Mouse (Mus musculus) liver, embryonic 14.5 days (tissue): ENCODE measurements around the gene Skap2. TPM values are rescaled to one million over a fixed set of nuclear protein-coding genes. Genes with fewer than 3 reads are reported as not detected.

Experiments used
- ATAC-seq: fragments of 200-750 bp; cut with Nextera tagmentation; 2 replicates; pipeline ENCODE4 v1.8.0; 2017; ENCODE audit warnings: moderate number of reproducible peaks, mild to moderate bottlenecking, moderate library complexity; ENCODE audit not compliant: insufficient read depth
- DNase-seq, 3 experiments: peaks; one replicate each; pipeline ENCODE4 v3.0.0-alpha.2; 2012 to 2013; ENCODE audit warnings: low read depth in 3 of 3, low spot score in 3 of 3
- H3K27ac ChIP-seq: fragments of 300-500 bp; sonication (generic); 2 replicates; pipeline ENCODE4 v1.5.1; 2014; ENCODE audit warnings: moderate library complexity, mild to moderate bottlenecking, control low read depth, inconsistent platforms
- H3K27me3 ChIP-seq: fragments of 300-500 bp; sonication (generic); 2 replicates; pipeline ENCODE4 v1.6.1; 2014; ENCODE audit warnings: mild to moderate bottlenecking, low read length, moderate library complexity; ENCODE audit not compliant: control insufficient read depth, insufficient read depth
- H3K36me3 ChIP-seq: fragments of 300-500 bp; sonication (generic); replicated peaks from 2 replicates; pipeline ENCODE4 v1.6.1; 2014; ENCODE audit warnings: low read depth; ENCODE audit not compliant: control insufficient read depth, insufficient read depth
- H3K4me1 ChIP-seq, 2 experiments: fragments of 200-500 bp in 1 of 2; fragments of 300-500 bp in 1 of 2; sonication (generic) in 1 of 2; replicated peaks; 2 replicates each; pipeline ENCODE4 v1.6.1; 2012 to 2014; ENCODE audit warnings: antibody characterized with exemption in 1 of 2, inconsistent platforms in 1 of 2, low read length in 1 of 2; ENCODE audit not compliant: control insufficient read depth in 2 of 2, insufficient read depth in 2 of 2
- H3K4me2 ChIP-seq: fragments of 300-500 bp; sonication (generic); 2 replicates; pipeline ENCODE4 v1.6.1; 2014; ENCODE audit warnings: low read depth, mild to moderate bottlenecking, control low read depth, moderate library complexity
- H3K4me3 ChIP-seq, 2 experiments: fragments of 200-500 bp in 1 of 2; fragments of 300-500 bp in 1 of 2; sonication (generic) in 1 of 2; 2 replicates each; pipeline ENCODE4 v1.5.1; 2012 to 2014; ENCODE audit warnings: low read depth in 2 of 2, low read length in 2 of 2, mild to moderate bottlenecking in 2 of 2, control low read depth in 1 of 2, inconsistent platforms in 1 of 2, moderate library complexity in 1 of 2; ENCODE audit not compliant: insufficient read depth in 1 of 2
- H3K9ac ChIP-seq: fragments of 300-500 bp; sonication (generic); replicated peaks from 2 replicates; pipeline ENCODE4 v1.6.1; 2014; ENCODE audit warnings: mild to moderate bottlenecking, control low read depth, moderate library complexity
- H3K9me3 ChIP-seq: fragments of 300-500 bp; sonication (generic); 2 replicates; pipeline ENCODE4 v1.6.1; 2016; ENCODE audit warnings: low read length, mixed read lengths; ENCODE audit not compliant: control insufficient read depth
- CTCF ChIP-seq: IDR thresholded peaks from 2 replicates; pipeline ENCODE4 v1.5.1; 2016; ENCODE audit warnings: antibody characterized with exemption, low read depth, control low read depth
- EP300 ChIP-seq: IDR thresholded peaks from 2 replicates; pipeline ENCODE4 v1.6.1; 2016; ENCODE audit warnings: antibody characterized with exemption, low read depth
- WGBS: fragments of 180-500 bp; shearing (Covaris S2); extraction: QIAGEN DNeasy Blood & Tissue Kit; methylation state at CpG from one replicate; pipeline ENCODE4 v1.1.7; 2014; ENCODE audit not compliant: insufficient replicate concordance; 5-methylcytosine and 5-hydroxymethylcytosine counted together
- polyA plus RNA-seq, 2 experiments: library from polyadenylated mRNA; depleted of rRNA in 1 of 2; stranded (reverse) in 1 of 2; unstranded in 1 of 2; fragments of >200 nt; fragmentation: Nextera tagmentation in 1 of 2; extraction: Ambion mirVana in 1 of 2; gene quantifications; 2 replicates each; pipeline versions ENCODE4 v1.2.1 to v1.2.3; 2012 to 2014

Gene Skap2
- polyA plus RNA-seq, 2 experiments: 10.1 to 18.4 TPM

DNA sequence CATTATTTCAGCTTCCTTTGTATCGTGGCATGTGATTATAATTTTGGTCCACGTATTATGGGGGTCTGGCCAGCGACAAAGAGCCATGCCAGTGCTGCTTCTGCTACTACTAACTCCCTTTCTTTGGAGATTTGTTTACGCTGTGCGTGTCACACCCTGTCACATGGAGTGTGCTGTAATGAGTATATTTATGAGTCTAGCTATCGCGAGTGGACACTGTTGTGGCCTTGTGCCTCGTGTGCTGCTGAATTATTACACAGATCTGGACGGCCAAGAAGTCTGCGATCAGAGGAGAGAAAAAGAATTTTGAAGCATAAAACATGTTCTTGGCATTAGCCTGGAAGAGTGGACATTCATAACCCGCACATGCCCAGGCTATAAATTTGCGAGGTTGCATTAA, 37.7 kb upstream of the Skap2 start:
- ATAC-seq: no peak
- Histone ChIP-seq H3K4me3 (no peak overlapping the region), H3K9ac (no peak overlapping the region), H3K27ac (no peak overlapping the region), H3K4me1 (no peaks in the 10 kb centered on the region), H3K36me3 (no peaks in the 10 kb centered on the region), H3K9me3 (no peaks in the 10 kb centered on the region), H3K4me2 (no peak overlapping the region), H3K27me3 (no peaks in the 10 kb centered on the region)
- TF ChIP-seq EP300: no peak
- TF ChIP-seq CTCF: no peak
- DNase-seq: no peak
- WGBS: 76% methylated on average over 12 of the region's 12 CpGs

DNA sequence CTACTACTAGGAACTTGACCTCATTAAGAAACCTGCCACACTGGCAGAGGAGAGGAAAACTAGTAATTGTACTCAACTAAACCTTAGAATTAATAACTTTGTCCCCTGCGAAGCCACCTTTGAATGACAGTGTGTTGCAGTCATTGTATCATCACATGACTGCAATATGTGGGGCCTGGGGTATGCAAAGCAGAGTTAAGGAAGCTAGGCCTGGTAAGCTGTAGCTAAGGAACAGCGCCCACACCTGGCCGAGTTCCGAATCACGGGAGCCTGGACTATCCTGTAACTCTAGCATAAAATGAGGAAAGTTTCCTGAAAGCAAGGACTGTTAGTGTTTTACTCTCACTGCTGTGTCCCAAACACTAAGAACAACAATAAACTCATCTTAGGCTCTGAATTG, 33.2 kb upstream of the Skap2 start:
- Histone ChIP-seq H3K9me3 (no peaks in the 10 kb centered on the region), H3K27ac (no peak overlapping the region), H3K9ac (no peak overlapping the region), H3K27me3 (no peaks in the 10 kb centered on the region), H3K4me2 (no peak overlapping the region), H3K4me1 (no peaks in the 10 kb centered on the region), H3K4me3 (no peak overlapping the region), H3K36me3 (no peaks in the 10 kb centered on the region)
- TF ChIP-seq EP300: no peak
- TF ChIP-seq CTCF: peak; percentile 42; the same call in 1 of the 2 replicates
- ATAC-seq (no peak), DNase-seq (no peak)
- 38% methylated on average over 5 of the region's 5 CpGs for WGBS

GRCm38 (mm10) chr6:52036077-52036476, 23.7 kb upstream of the Skap2 start:
- H3K36me3 ChIP-seq: no peaks in the 10 kb centered on the region
- no peaks in the 10 kb centered on the region for H3K27me3 ChIP-seq
- H3K4me1 ChIP-seq: no peaks in the 10 kb centered on the region
- H3K4me2 ChIP-seq: no peak overlapping the region
- WGBS: 63% methylated on average over 4 of the region's 4 CpGs
- no peak overlapping the region for H3K4me3 ChIP-seq
- H3K9ac ChIP-seq: no peak overlapping the region
- DNase-seq (no peak), ATAC-seq (no peak)
- no peaks in the 10 kb centered on the region for H3K9me3 ChIP-seq
- TF ChIP-seq CTCF (peak; percentile 59), EP300 (no peak)
- H3K27ac ChIP-seq: no peak overlapping the region

GRCm38 (mm10) chr6:52031181-52031580, 18.8 kb upstream of the Skap2 start:
- H3K36me3 ChIP-seq: no peaks in the 10 kb centered on the region

DNA sequence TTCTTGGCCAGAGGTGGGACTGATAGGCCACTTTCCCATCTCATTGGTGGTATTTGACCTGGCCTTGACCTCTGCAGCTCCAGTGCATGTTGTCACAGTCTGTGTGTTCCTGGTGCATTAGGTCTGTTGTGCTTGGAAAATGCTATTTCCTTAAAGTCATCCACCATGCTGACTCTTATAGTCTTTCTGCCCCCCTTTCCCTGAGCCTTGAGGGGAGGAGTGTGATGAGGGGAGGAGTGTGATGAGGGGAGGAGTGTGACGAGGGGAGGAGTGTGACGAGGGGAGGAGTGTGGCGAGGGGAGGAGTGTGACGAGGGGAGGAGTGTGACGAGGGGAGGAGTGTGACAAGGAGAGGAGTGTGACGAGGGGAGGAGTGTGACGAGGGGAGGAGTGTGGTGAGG, 15.8 kb upstream of the Skap2 start:
- Histone ChIP-seq H3K9ac (no peak overlapping the region), H3K27me3 (no peaks in the 10 kb centered on the region), H3K9me3 (no peaks in the 10 kb centered on the region), H3K4me1 (no peaks in the 10 kb centered on the region), H3K27ac (no peak overlapping the region), H3K4me2 (no peak overlapping the region), H3K36me3 (no peaks in the 10 kb centered on the region), H3K4me3 (no peak overlapping the region)
- WGBS: 74% methylated on average over 7 of the region's 7 CpGs
- no peak for DNase-seq
- no peak for ATAC-seq
- no peak for TF ChIP-seq EP300
- TF ChIP-seq CTCF: no peak

More at GRCm38 (mm10) chr6:52031181-52031580, 18.8 kb upstream of the Skap2 start:
- WGBS: 67% methylated on average over 7 of the region's 7 CpGs
- H3K9ac ChIP-seq: no peak overlapping the region
- TF ChIP-seq CTCF (no peak), EP300 (no peak)
- no peak overlapping the region for H3K4me3 ChIP-seq
- no peak overlapping the region for H3K4me2 ChIP-seq
- no peaks in the 10 kb centered on the region for H3K9me3 ChIP-seq
- no peaks in the 10 kb centered on the region for H3K4me1 ChIP-seq
- DNase-seq (no peak), ATAC-seq (no peak)
- no peaks in the 10 kb centered on the region for H3K27me3 ChIP-seq
- no peak overlapping the region for H3K27ac ChIP-seq
